Mouse (Mus musculus) skeletal muscle tissue, adult 2 months (tissue): ENCODE results near the gene Catsperz.
"Not testable (repeated sequence)": the region's sequence is repeated elsewhere in the genome, so short reads cannot be mapped to it uniquely, and the experiment has no call there.

ENCODE experiments used
- DNase-seq: peaks from one replicate; pipeline ENCODE4 v3.0.0-alpha.2; 2012; ENCODE audit warnings: low read depth, low spot score

Gene Catsperz

GRCm38 (mm10) chr19:6907811-6908540 is 17.2 kb downstream of the Catsperz start:
- no peak for DNase-seq

DNA sequence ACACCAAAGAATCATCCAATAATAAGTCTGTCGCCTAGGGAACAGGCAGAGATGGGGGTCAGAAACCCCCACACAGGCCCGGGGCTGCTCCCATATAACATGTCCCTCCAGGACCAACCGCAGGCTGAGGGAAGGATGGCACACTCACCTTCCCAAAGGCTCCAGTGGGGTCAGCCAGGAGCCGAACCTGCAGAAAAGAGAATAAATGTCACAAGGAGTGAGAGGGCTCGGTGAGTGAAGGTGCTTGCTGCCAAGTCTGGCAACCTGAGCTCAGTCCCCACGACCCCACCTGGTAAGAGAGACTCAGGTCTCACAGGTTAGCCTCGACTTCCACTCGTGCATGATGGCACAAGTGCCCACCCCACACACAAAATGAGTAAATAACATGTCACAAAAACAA is 18.1 kb downstream of the Catsperz start:
- DNase-seq: no peak

GRCm38 (mm10) chr19:6906199-6906598 is 19.0 kb downstream of the Catsperz start:
- no peak for DNase-seq

DNA sequence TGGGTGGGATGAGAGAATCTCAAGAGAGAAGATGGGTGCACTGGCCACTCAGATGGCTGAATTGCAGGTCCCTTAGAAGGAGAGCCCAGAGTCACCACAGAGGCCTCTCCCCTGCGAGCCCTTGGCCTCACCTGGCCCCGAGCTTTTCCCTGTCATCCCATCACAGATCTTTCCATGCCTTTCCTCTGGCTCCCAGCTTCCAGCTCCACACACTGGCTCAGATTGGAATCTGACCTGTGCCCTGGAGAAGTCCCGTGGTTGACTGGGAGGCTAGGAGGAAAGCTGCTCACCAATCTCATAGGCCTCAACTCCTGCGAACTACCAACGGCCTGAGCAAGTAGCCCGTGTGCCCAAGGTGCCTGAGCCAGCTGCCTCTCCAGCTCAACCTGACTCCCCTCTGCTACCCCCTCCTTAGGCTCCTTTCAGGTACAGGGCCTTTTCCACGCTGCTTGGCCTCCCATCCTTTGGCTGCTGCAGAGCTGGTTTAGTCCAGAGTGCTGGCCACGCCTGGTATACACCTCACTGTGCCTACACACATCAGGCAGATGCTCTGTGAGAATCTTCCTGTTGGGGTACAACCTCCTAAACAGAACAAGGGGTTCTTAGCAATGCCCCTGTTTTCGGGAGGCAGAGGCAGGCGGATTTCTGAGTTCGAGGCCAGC is 19.6 kb downstream of the Catsperz start:
- no peak for DNase-seq

DNA sequence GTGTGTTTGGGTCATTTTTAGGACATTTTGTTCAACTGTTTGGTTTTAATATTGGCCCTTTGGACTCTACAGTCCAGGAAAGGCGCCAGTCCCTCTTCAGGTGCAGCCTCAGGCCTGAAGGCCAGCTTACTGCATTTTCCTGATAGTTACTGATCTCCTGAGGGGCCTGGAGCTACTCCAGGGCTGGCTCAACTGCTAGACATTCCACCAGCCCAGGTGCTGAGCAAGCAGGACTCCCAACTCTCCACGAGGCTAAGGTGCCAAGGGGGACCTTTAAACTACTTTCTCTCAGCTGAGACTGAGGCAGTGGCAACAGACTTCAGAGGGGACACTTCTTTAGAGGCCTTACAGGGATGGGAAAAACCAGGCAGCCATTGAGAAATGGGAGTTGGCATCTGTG is 20.3 kb downstream of the Catsperz start:
- DNase-seq: no peak

DNA sequence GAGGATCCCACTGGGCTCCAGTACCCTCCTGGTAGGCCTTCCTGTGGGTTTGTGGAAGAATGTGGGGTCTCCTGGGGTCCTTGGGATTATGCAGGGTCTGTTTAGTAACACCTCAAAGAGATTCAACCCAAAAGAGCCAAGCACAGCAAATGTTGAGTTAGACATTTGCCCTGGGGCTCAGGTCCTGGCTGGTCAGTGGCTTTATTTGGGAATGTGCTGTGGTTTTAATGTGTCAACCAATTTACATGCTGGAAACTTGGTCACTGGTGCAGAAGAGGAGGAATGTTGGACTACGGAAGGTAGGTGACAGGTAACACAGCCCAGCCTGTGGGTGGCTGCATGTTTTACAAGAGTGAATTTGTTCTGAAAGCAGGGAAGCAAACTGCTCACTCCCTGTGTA is 22.1 kb downstream of the Catsperz start:
- DNase-seq: no peak

DNA sequence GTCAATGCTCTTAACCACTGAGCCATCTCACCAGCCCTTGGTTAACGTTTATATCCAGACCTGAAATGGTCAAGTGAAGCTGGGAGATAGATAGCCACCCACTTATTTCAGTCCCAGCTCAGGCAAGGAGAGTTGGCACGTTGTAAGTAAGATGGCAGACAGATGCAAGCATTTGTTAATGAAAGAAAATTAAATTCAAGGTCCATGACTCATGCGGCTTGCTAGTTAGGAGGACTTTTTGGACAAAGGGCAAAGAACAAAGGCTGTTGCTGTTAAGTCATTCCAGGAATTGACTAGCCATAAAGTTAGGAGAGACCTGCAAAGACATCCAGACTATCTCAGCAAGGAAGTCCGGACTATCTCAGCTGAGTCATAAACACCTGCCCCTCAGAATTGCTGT is 25.5 kb downstream of the Catsperz start:
- DNase-seq: no peak

- not testable (repeated sequence) for DNase-seq
Observed at GRCm38 (mm10) chr19:6895608-6896305, 29.4 kb downstream of the Catsperz start.

- no peak for DNase-seq
Observed at GRCm38 (mm10) chr19:6893731-6894451, 31.3 kb downstream of the Catsperz start.

GRCm38 (mm10) chr19:6892512-6892911 is 32.7 kb downstream of the Catsperz start:
- no peak for DNase-seq

GRCm38 (mm10) chr19:6877965-6878364 is 47.2 kb downstream of the Catsperz start:
- no peak for DNase-seq

DNA sequence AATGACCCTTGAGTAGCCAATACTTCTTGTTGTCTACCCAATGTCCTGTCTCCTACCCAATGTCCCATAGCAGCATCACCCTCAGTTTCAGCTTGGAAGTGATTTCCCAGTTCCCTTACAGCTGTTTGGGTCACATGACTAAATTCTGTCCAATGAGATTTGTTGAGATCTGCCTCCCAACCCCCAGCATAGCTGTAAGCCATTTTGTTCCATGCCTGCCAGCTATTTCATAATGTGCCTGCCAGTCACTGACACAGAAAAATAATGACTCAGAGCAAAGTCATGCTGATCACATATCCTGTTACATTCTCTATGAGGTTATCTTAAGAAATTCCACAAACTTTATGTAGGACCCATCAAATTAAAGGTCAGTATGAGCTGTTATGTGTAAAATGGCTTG is 48.4 kb downstream of the Catsperz start:
- no peak for DNase-seq

GRCm38 (mm10) chr19:6875834-6876233 is 49.3 kb downstream of the Catsperz start:
- no peak for DNase-seq

DNA sequence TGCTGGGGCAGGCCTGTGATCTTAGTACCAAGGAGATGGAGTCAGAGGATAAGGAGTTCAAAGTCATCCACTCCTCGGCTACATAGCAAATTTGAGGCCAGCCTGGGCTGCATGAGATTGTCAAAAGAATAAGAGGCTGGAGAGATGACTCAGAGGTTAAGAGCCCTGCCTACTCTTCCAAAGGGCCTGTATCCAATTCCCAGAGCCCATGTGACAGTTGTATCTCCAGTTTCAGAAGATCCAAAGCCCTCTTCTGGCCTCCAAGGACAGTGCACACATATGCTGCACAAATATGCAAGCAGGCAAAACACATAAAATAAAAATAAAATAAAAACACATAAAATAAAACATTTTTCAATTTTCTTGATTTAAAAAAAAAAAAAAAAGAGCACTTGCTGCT is 50.9 kb downstream of the Catsperz start:
- DNase-seq: no peak

- DNase-seq: no peak
Observed at GRCm38 (mm10) chr19:6872701-6873100, 52.5 kb downstream of the Catsperz start.
